Mouse (Mus musculus): ENCODE results near the gene Nif3l1.

Nif3l1 gene

DNA sequence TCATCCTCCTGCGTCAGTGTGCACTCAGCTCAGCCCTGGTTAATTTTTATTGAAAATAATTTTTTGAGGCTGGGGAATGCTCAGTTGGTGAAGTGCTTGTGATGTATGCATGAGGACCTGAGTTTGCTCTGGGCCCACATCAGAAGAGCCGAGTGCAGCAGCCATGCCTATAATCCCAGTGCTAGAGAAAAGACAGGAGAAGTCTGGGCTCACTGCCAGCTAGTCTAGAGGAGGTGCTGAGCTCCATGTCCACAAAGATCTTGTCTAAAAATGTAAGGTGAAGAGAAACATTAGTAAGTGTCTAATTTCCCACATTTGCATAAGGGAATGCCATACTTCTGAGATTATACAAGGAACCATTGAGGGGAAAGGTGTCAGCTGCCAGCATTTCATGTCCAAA, 13.9 kb downstream of the Nif3l1 start:
- DNase-seq = peak; percentile 16

DNA sequence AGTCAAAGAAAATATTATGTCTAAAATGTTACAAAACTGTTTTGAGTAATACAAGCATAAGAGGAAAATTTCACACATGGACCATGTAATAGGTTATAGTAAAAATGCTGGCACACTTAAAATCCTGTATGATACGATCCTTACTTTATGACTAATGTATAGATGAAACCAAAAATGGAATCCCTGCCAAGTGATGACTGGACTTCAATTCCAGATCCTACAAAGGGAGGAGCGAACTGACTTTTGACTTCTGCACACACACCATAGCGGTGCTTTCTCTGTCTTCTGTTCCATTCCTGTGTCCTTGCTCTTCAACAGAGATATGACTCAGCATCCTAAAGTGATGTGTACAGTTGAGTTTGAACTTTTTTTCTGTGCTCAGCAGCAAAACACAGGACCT, 15.6 kb downstream of the Nif3l1 start:
- no peak for DNase-seq

DNA sequence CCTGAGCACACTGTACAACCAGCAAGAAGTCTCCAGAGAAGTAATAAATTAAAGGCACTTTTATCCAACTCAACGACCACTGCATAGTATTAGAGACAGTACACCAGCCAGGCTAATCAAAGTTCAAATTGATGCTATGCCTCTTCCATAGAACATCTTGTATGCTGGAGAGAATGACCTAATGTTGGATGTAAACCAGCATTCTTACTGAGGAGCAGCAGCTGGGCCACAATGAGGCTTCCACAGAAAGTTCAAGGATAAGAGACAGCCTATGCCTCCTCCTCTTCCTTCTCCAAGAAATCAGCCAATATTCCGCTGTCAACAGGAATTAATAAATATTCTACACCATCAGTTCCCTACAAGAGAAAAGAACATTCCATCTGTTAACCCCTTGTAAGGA, 19.0 kb downstream of the Nif3l1 start:
- DNase-seq = no peak

DNA sequence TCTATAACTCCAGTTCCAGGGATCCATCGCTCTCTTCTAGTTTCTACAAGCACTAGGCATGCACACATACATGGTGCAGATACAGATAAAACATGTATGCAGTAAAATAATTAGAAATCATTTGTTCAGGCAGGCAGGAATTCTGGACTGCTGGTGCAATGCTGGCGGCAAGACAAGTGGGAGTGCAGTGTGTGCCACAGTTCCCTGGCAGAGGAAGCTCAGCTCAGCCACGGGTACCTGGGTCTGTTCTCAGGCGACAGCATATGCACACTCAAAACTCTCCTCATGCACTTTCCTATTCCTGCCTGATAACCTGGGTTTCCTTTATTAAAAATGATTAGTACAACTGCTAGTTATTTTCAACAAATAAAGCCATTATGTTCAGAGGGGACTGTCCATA, 20.1 kb downstream of the Nif3l1 start:
- DNase-seq = no peak

DNA sequence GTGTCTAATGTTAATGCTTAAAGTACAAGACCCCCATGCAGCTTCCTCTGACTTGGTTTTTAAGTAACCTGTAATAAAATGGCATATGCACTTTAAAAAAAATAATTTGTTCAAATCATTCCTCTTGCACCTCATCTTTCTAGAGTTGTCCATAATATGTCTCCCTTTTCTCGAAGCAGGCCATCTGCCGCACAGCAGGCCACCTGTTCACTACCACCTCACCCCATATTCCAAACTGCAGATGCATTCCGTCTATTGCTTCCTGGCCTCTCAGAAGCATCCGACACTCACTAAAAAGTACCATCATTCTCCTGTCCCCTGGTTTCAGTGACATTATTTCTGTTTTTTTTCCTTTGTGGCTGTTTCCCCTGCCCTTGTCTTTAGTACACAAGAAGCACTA, 20.6 kb downstream of the Nif3l1 start:
- DNase-seq = no peak

DNA sequence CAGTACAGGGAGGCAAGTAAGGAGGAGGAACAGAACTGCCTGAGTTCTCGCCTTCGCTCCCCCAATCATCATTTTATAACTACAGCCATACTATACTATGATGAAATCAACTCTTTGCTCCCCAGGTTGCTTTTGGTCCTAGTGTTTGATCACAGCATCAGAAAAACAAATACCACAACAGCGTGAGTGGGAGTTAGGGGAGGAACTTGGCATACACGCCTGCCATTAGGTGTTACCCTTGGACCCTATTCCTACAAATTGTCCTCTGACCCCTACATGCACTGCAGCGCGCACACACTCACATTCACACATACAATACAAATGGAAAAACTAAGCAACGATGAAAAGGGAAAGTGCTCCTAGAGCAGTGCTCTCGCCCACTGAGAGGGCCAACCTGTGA, 30.7 kb downstream of the Nif3l1 start:
- DNase-seq = no peak

DNA sequence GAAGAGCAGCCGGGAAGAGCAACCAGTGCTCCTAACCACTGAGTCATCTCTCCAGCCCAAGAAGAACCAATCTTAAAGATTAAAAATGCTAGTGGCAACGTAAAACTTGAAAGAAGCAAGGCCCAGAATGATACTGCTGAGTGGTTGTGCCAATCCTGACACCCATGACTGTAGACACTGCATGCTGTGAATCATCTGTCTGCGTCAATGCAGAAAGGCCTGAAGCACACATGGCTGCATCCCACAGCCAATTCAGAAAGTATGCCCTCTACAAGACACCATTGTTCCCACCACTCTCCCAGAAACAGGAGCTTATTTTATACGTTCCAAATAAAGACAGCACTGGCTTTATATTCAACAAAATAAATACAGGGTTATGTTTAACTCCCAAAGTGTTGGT, 37.7 kb downstream of the Nif3l1 start:
- DNase-seq = no peak

DNA sequence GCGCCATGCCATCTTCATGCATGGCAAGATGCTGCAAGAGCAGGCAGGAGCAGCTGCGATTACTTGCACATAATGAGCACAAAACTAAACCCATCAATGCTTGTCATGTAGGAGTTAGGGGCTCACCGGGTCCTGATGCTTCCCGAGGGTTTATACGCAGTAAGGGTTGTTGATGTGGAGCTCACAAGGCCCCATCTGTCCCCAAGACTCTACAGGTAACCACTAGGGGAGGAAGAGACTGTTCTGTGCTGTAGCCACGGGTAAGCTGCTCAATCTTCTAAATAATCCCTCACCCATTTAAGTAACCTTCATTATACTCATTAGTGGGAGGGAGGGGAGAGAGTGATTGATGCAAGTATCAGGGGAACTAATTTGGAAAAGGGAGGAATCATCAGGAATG, 50.7 kb downstream of the Nif3l1 start:
- DNase-seq = no peak

DNA sequence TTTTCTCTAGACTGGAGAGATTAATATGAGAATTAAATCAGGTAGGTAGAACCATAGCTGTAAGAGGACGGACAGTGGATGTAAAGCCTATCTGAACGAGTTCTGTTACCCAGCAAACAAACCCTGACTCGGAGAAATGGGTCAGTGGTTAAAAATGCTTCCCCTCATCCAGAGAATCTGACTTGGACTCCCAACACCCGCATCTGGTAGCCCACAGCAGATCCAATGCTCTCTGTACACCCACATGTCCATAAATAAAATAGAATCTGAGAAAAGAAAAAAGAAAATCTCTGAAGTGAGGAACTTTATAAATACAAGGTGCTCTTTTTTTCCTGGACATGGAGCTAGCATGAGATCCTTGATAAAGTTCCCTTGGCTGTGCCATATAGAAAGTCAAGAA, 52.7 kb downstream of the Nif3l1 start:
- no peak for DNase-seq

DNA sequence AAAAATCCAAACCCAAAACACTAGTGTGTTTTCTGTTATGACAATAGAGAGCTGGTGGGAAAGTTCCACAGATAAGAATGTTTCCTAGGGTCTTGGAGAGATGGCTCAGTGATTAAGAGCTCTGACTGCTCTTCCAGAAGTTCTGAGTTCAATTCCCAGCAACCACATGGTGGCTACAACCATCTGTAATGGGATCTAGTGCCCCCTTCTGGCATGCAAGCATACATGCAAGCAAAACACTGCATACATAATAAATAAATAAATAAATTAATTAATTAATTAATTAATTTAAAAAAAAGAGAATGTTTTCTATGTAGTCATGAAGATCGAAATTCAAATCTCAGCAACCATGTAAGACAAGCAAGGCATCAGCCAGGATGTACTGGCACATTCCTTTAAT, 53.8 kb downstream of the Nif3l1 start:
- DNase-seq = no peak

DNA sequence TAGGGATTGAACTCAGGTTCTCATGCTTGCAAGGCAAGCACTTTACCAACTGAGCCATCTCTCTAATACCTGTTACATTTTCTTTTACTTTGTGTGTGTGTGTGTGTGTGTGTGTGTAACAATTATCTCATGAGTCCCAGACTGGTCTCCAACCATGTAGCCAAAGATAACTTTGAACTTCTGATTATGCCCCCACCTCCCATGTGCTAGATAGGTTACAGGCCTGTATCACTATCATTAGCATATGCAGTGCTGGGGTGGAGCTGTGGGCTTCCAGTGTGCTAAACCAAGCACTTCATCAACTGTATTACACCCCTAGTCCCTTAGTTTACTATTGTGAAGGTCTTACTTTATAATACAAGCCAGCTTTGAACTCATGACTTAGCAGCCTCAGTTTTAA, 58.2 kb downstream of the Nif3l1 start:
- DNase-seq = no peak

DNA sequence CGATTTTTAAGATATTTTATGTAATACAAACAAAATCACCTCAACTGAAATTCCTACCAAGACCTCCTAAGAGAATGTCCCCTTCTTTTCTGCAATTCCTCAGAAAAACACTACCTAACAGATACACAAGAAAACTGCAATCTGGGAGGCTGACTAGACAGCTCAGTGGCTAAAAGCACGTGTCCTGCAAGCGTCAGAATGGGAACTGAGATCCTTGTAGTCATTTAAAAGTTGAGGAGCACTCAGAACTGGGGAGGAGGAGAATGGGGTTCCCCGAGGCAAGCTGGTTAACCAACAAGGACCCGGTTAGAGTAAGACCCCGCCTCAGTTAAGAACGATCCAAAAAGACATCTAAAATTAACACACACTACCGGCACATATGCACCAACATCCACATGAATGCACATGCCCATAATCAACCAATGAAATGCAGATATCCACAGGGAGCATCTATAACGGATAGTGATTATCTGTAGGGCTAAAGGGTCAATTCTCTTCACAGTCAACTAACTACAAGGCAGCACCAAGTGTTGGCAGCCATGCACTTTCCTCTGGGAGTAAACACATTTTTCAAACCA, 58.9 kb downstream of the Nif3l1 start:
- DNase-seq = no peak

DNA sequence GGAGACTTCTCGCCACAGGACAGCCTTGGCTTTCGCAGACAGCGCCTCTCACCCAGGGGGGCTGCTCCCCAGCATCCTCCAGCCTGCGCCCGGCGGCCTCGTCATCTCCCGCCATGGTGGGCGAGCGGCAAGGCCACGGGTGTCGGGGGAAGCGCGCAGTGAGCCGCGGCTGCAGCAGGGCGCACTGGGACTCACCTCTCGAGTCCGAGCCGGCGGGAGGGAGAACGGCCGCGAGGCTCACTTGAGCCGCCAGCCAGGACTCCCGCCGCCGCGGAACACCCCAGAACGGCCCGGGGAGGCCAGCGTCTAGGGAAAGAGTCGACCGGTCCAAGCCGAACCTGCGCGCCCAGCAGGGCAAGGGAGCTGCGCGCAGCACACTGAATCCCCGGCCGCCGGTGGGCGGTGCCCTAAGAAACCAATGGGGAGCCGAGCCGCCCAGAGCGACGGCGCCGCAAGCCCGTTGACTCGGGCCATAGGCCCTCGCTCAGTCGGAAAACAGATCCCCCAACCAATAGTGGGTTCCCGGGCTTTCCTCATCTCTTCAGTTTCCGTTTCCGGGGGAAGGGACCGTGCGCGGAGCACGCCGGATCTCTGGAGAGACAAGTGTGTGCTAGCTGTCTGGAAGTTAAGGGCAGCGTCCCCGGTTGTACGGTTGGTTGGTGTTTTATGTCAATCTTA, 59.8 kb downstream of the Nif3l1 start, which contains the start of gene Orc2:
TSS of gene Orc2 (minus strand) at position 533 of the 678 bp plus-strand sequence.
- peak; percentile 88 for DNase-seq

DNA sequence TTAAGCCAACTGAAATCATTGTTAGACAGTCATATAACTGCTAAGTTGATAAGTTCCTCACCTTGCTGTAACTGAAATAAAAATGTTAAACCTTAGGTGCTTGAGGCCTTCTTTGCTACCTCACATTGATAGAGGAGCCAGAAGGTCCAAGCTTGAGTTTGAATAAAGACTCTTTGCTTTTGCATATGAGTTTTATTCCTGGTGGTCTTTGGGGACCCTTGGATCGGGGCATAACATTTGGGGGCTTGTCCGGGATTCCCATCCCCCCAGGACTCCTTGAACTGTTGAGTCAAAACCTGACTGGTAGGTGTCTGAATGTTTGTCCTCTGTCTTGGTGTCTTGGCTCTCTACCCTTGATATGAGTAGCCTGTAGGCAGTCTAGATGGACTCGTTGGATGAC, 62.3 kb downstream of the Nif3l1 start:
- no peak for DNase-seq
